Mouse (Mus musculus): ENCODE data around the gene Ifna2. TPM values are rescaled to one million over a fixed set of nuclear protein-coding genes. Genes with fewer than 3 reads are reported as not detected.

Ifna2 gene
- polyA plus RNA-seq, 1 experiment from 2014 or later, result not detected

GRCm38 (mm10) chr4:88707128-88707826 lies 23.6 kb upstream of the Ifna2 start:
- Histone ChIP-seq H3K4me1 (ENCODE audit: control insufficient read depth, insufficient read depth, low read length) (no peaks in the 10 kb centered on the region), H3K27ac (ENCODE audit: low read depth, low read length) (no peak overlapping the region), H3K36me3 (ENCODE audit: control insufficient read depth, insufficient read depth, low read length) (no peaks in the 10 kb centered on the region), H3K27me3 (ENCODE audit: control insufficient read depth, insufficient read depth, low read length) (no peaks in the 10 kb centered on the region), H3K9me3 (ENCODE audit: control insufficient read depth, low read length) (no peaks in the 10 kb centered on the region), H3K4me3 (ENCODE audit: low read depth, low read length) (no peak overlapping the region), H3K4me2 (ENCODE audit: low read depth, low read length) (no peak overlapping the region), H3K9ac (replicated peaks; ENCODE audit: low read depth, low read length) (no peak overlapping the region)
- 92% methylated on average over 1 of the region's 1 CpGs for WGBS
- no peak for ATAC-seq (ENCODE audit: low read depth)

GRCm38 (mm10) chr4:88705924-88706323 lies 22.2 kb upstream of the Ifna2 start:
- no peak overlapping the region for H3K27ac ChIP-seq (ENCODE audit: low read depth, low read length)
- no peak for ATAC-seq (ENCODE audit: low read depth)
- no peak overlapping the region for H3K4me2 ChIP-seq (ENCODE audit: low read depth, low read length)
- H3K4me1 ChIP-seq (ENCODE audit: control insufficient read depth, insufficient read depth, low read length), result no peaks in the 10 kb centered on the region
- H3K4me3 ChIP-seq (ENCODE audit: low read depth, low read length), result no peak overlapping the region
- no peaks in the 10 kb centered on the region for H3K27me3 ChIP-seq (ENCODE audit: control insufficient read depth, insufficient read depth, low read length)
- 47% methylated on average over 3 of the region's 3 CpGs for WGBS
- no peaks in the 10 kb centered on the region for H3K36me3 ChIP-seq (ENCODE audit: control insufficient read depth, insufficient read depth, low read length)
- no peak overlapping the region for H3K9ac ChIP-seq (replicated peaks; ENCODE audit: low read depth, low read length)
- no peaks in the 10 kb centered on the region for H3K9me3 ChIP-seq (ENCODE audit: control insufficient read depth, low read length)

GRCm38 (mm10) chr4:88699301-88699700 lies 15.6 kb upstream of the Ifna2 start:
- H3K27ac ChIP-seq (ENCODE audit: low read depth, low read length), result no peak overlapping the region
- H3K9me3 ChIP-seq (ENCODE audit: control insufficient read depth, low read length), result no peaks in the 10 kb centered on the region
- WGBS, result 93% methylated on average over 1 of the region's 1 CpGs
- no peak for ATAC-seq (ENCODE audit: low read depth)
- H3K4me3 ChIP-seq (ENCODE audit: low read depth, low read length), result no peak overlapping the region
- no peak overlapping the region for H3K4me2 ChIP-seq (ENCODE audit: low read depth, low read length)
- H3K9ac ChIP-seq (replicated peaks; ENCODE audit: low read depth, low read length), result no peak overlapping the region
- H3K4me1 ChIP-seq (ENCODE audit: control insufficient read depth, insufficient read depth, low read length), result no peaks in the 10 kb centered on the region
- H3K36me3 ChIP-seq (ENCODE audit: control insufficient read depth, insufficient read depth, low read length), result no peaks in the 10 kb centered on the region
- no peaks in the 10 kb centered on the region for H3K27me3 ChIP-seq (ENCODE audit: control insufficient read depth, insufficient read depth, low read length)

- Histone ChIP-seq H3K27me3 (ENCODE audit: control insufficient read depth, insufficient read depth, low read length) (no peaks in the 10 kb centered on the region), H3K4me1 (ENCODE audit: control insufficient read depth, insufficient read depth, low read length) (no peaks in the 10 kb centered on the region), H3K36me3 (ENCODE audit: control insufficient read depth, insufficient read depth, low read length) (no peaks in the 10 kb centered on the region), H3K4me2 (ENCODE audit: low read depth, low read length) (no peak overlapping the region), H3K4me3 (ENCODE audit: low read depth, low read length) (no peak overlapping the region), H3K9ac (replicated peaks; ENCODE audit: low read depth, low read length) (no peak overlapping the region), H3K9me3 (ENCODE audit: control insufficient read depth, low read length) (no peaks in the 10 kb centered on the region), H3K27ac (ENCODE audit: low read depth, low read length) (no peak overlapping the region)
- no peak for ATAC-seq (ENCODE audit: low read depth)
- 80% methylated on average over 5 of the region's 5 CpGs for WGBS
Measured at GRCm38 (mm10) chr4:88698781-88699180, 15.1 kb upstream of the Ifna2 start.

GRCm38 (mm10) chr4:88697753-88698152 lies 14.0 kb upstream of the Ifna2 start:
- H3K4me2 ChIP-seq (ENCODE audit: low read depth, low read length), result no peak overlapping the region
- no peaks in the 10 kb centered on the region for H3K36me3 ChIP-seq (ENCODE audit: control insufficient read depth, insufficient read depth, low read length)
- no peak overlapping the region for H3K9ac ChIP-seq (replicated peaks; ENCODE audit: low read depth, low read length)
- WGBS, result 88% methylated on average over 4 of the region's 4 CpGs
- no peak for ATAC-seq (ENCODE audit: low read depth)
- H3K27ac ChIP-seq (ENCODE audit: low read depth, low read length), result no peak overlapping the region
- H3K9me3 ChIP-seq (ENCODE audit: control insufficient read depth, low read length), result no peaks in the 10 kb centered on the region
- H3K4me3 ChIP-seq (ENCODE audit: low read depth, low read length), result no peak overlapping the region
- H3K4me1 ChIP-seq (ENCODE audit: control insufficient read depth, insufficient read depth, low read length), result no peaks in the 10 kb centered on the region
- no peaks in the 10 kb centered on the region for H3K27me3 ChIP-seq (ENCODE audit: control insufficient read depth, insufficient read depth, low read length)

- no peak for ATAC-seq (ENCODE audit: low read depth)
- WGBS, result 51% methylated on average over 6 of the region's 6 CpGs
Measured at GRCm38 (mm10) chr4:88697108-88697507, 13.4 kb upstream of the Ifna2 start.

GRCm38 (mm10) chr4:88696237-88696884 lies 12.6 kb upstream of the Ifna2 start:
- H3K27ac ChIP-seq (ENCODE audit: low read depth, low read length), result no peak overlapping the region
- no peak overlapping the region for H3K9ac ChIP-seq (replicated peaks; ENCODE audit: low read depth, low read length)
- ATAC-seq (ENCODE audit: low read depth), result peak; percentile 89; the same call in 1 of the 2 replicates
- no peak overlapping the region for H3K4me2 ChIP-seq (ENCODE audit: low read depth, low read length)
- no peaks in the 10 kb centered on the region for H3K9me3 ChIP-seq (ENCODE audit: control insufficient read depth, low read length)
- H3K4me1 ChIP-seq (ENCODE audit: control insufficient read depth, insufficient read depth, low read length), result no peaks in the 10 kb centered on the region
- WGBS, result 28% methylated on average over 3 of the region's 3 CpGs
- H3K4me3 ChIP-seq (ENCODE audit: low read depth, low read length), result no peak overlapping the region
- no peaks in the 10 kb centered on the region for H3K36me3 ChIP-seq (ENCODE audit: control insufficient read depth, insufficient read depth, low read length)
- H3K27me3 ChIP-seq (ENCODE audit: control insufficient read depth, insufficient read depth, low read length), result no peaks in the 10 kb centered on the region

More at GRCm38 (mm10) chr4:88697108-88697507, 13.4 kb upstream of the Ifna2 start:
- Histone ChIP-seq H3K36me3 (ENCODE audit: control insufficient read depth, insufficient read depth, low read length) (no peaks in the 10 kb centered on the region), H3K4me3 (ENCODE audit: low read depth, low read length) (no peak overlapping the region), H3K4me2 (ENCODE audit: low read depth, low read length) (no peak overlapping the region), H3K27me3 (ENCODE audit: control insufficient read depth, insufficient read depth, low read length) (no peaks in the 10 kb centered on the region), H3K9me3 (ENCODE audit: control insufficient read depth, low read length) (no peaks in the 10 kb centered on the region), H3K4me1 (ENCODE audit: control insufficient read depth, insufficient read depth, low read length) (no peaks in the 10 kb centered on the region), H3K27ac (ENCODE audit: low read depth, low read length) (no peak overlapping the region), H3K9ac (replicated peaks; ENCODE audit: low read depth, low read length) (no peak overlapping the region)

GRCm38 (mm10) chr4:88693392-88693791 lies 9.7 kb upstream of the Ifna2 start:
- Histone ChIP-seq H3K36me3 (ENCODE audit: control insufficient read depth, insufficient read depth, low read length) (no peaks in the 10 kb centered on the region), H3K9ac (replicated peaks; ENCODE audit: low read depth, low read length) (no peak overlapping the region), H3K4me2 (ENCODE audit: low read depth, low read length) (no peak overlapping the region), H3K4me3 (ENCODE audit: low read depth, low read length) (no peak overlapping the region), H3K4me1 (ENCODE audit: control insufficient read depth, insufficient read depth, low read length) (no peaks in the 10 kb centered on the region), H3K27ac (ENCODE audit: low read depth, low read length) (no peak overlapping the region), H3K9me3 (ENCODE audit: control insufficient read depth, low read length) (no peaks in the 10 kb centered on the region), H3K27me3 (ENCODE audit: control insufficient read depth, insufficient read depth, low read length) (no peaks in the 10 kb centered on the region)
- ATAC-seq (ENCODE audit: low read depth), result no peak
- WGBS, result 88% methylated on average over 2 of the region's 2 CpGs

GRCm38 (mm10) chr4:88692537-88692936 lies 8.8 kb upstream of the Ifna2 start:
- H3K27me3 ChIP-seq (ENCODE audit: control insufficient read depth, insufficient read depth, low read length), result no peaks in the 10 kb centered on the region
- H3K4me1 ChIP-seq (ENCODE audit: control insufficient read depth, insufficient read depth, low read length), result no peaks in the 10 kb centered on the region
- 91% methylated on average over 1 of the region's 1 CpGs for whole genome bisulfite sequencing
- no peak for ATAC-seq (ENCODE audit: low read depth)
- H3K9ac ChIP-seq (replicated peaks; ENCODE audit: low read depth, low read length), result no peak overlapping the region
- no peak overlapping the region for H3K4me3 ChIP-seq (ENCODE audit: low read depth, low read length)
- H3K9me3 ChIP-seq (ENCODE audit: control insufficient read depth, low read length), result no peaks in the 10 kb centered on the region
- H3K4me2 ChIP-seq (ENCODE audit: low read depth, low read length), result no peak overlapping the region
- H3K27ac ChIP-seq (ENCODE audit: low read depth, low read length), result no peak overlapping the region
- H3K36me3 ChIP-seq (ENCODE audit: control insufficient read depth, insufficient read depth, low read length), result no peaks in the 10 kb centered on the region
